Mouse (Mus musculus): Measurements from ENCODE around the gene Tmem246. TPM values are rescaled to one million over a fixed set of nuclear protein-coding genes. Genes with fewer than 3 reads are reported as not detected.
"Not testable (repeated sequence)": the region's sequence is repeated elsewhere in the genome, so short reads cannot be mapped to it uniquely, and the experiment has no call there.

Tmem246 gene
- polyA plus RNA-seq, 1 experiment, result 2.2 TPM

- Histone ChIP-seq H3ac (ENCODE audit: control insufficient read depth, insufficient read length) (no peak overlapping the region), H3K36me3 (ENCODE audit: control insufficient read depth, insufficient read depth) (no peaks in the 10 kb centered on the region), H3K4me2 (ENCODE audit: low read depth) (no peak overlapping the region), H3K79me2 (ENCODE audit: control insufficient read depth, insufficient read depth) (no peaks in the 10 kb centered on the region), H3K4me3 (no peak overlapping the region), H3K27me3 (ENCODE audit: control insufficient read depth, insufficient read depth, insufficient read length) (peaks cover 6% of the 10 kb centered on the region)
- TF ChIP-seq E2F4 (IDR thresholded peaks at IDR 0.05; ENCODE audit: insufficient read depth), result no peak
- no peak for TF ChIP-seq USF1 (IDR thresholded peaks at IDR 0.05; ENCODE audit: low read depth)
- TF ChIP-seq MAX (IDR thresholded peaks at IDR 0.05; ENCODE audit: low read depth), result no peak
- TF ChIP-seq SRF (IDR thresholded peaks at IDR 0.05; ENCODE audit: control insufficient read depth, insufficient read length, low read depth), result no peak
- TF ChIP-seq MYOG (IDR thresholded peaks at IDR 0.05; ENCODE audit: control insufficient read depth in 1 of 3, insufficient read depth in 1 of 3, insufficient read length in 2 of 3, low read depth in 2 of 3), result no peak
- no peak for TF ChIP-seq MYOD1 (IDR thresholded peaks at IDR 0.05; ENCODE audit: control insufficient read depth in 1 of 3, insufficient read length in 2 of 3, low read depth in 2 of 3)
- no peak for TF ChIP-seq TCF12 (IDR thresholded peaks at IDR 0.05; ENCODE audit: insufficient read depth, poor library complexity, severe bottlenecking)
- no peak for TF ChIP-seq POLR2AphosphoS2 (IDR thresholded peaks at IDR 0.05; ENCODE audit: insufficient read length, low read depth)
- TF ChIP-seq TCF3 (IDR thresholded peaks at IDR 0.05; ENCODE audit: insufficient read length, low read depth), result no peak
- TF ChIP-seq CEBPB (IDR thresholded peaks at IDR 0.05; ENCODE audit: insufficient read depth, poor library complexity, severe bottlenecking), result no peak
- no peak for TF ChIP-seq POLR2A (IDR thresholded peaks at IDR 0.05; ENCODE audit: insufficient read length, low read depth)
- TF ChIP-seq REST (IDR thresholded peaks at IDR 0.05; ENCODE audit: insufficient read depth, insufficient read length), result no peak
Observed at GRCm38 (mm10) chr4:49622272-49622671, 24.6 kb upstream of the Tmem246 start.

- not testable (repeated sequence) for H3ac ChIP-seq (ENCODE audit: control insufficient read depth, insufficient read length); H3K27me3 ChIP-seq (ENCODE audit: control insufficient read depth, insufficient read depth, insufficient read length); H3K36me3 ChIP-seq (ENCODE audit: control insufficient read depth, insufficient read depth); H3K79me2 ChIP-seq (ENCODE audit: control insufficient read depth, insufficient read depth); H3K4me2 ChIP-seq (ENCODE audit: low read depth); H3K4me3 ChIP-seq
Observed at GRCm38 (mm10) chr4:49619861-49620260, 22.2 kb upstream of the Tmem246 start.

GRCm38 (mm10) chr4:49616924-49617323 is 19.2 kb upstream of the Tmem246 start:
- Histone ChIP-seq H3K36me3 (ENCODE audit: control insufficient read depth, insufficient read depth) (no peaks in the 10 kb centered on the region), H3ac (ENCODE audit: control insufficient read depth, insufficient read length) (no peak overlapping the region), H3K27me3 (ENCODE audit: control insufficient read depth, insufficient read depth, insufficient read length) (no peaks in the 10 kb centered on the region), H3K79me2 (ENCODE audit: control insufficient read depth, insufficient read depth) (no peaks in the 10 kb centered on the region), H3K4me2 (ENCODE audit: low read depth) (no peak overlapping the region), H3K4me3 (no peak overlapping the region)
- no peak for TF ChIP-seq TCF3 (IDR thresholded peaks at IDR 0.05; ENCODE audit: insufficient read length, low read depth)
- no peak for TF ChIP-seq SRF (IDR thresholded peaks at IDR 0.05; ENCODE audit: control insufficient read depth, insufficient read length, low read depth)
- TF ChIP-seq E2F4 (IDR thresholded peaks at IDR 0.05; ENCODE audit: insufficient read depth), result no peak
- no peak for TF ChIP-seq MYOG (IDR thresholded peaks at IDR 0.05; ENCODE audit: control insufficient read depth in 1 of 3, insufficient read depth in 1 of 3, insufficient read length in 2 of 3, low read depth in 2 of 3)
- TF ChIP-seq USF1 (IDR thresholded peaks at IDR 0.05; ENCODE audit: low read depth), result no peak
- no peak for TF ChIP-seq MAX (IDR thresholded peaks at IDR 0.05; ENCODE audit: low read depth)
- no peak for TF ChIP-seq POLR2AphosphoS2 (IDR thresholded peaks at IDR 0.05; ENCODE audit: insufficient read length, low read depth)
- no peak for TF ChIP-seq POLR2A (IDR thresholded peaks at IDR 0.05; ENCODE audit: insufficient read length, low read depth)
- TF ChIP-seq REST (IDR thresholded peaks at IDR 0.05; ENCODE audit: insufficient read depth, insufficient read length), result no peak
- TF ChIP-seq TCF12 (IDR thresholded peaks at IDR 0.05; ENCODE audit: insufficient read depth, poor library complexity, severe bottlenecking), result no peak
- TF ChIP-seq MYOD1 (IDR thresholded peaks at IDR 0.05; ENCODE audit: control insufficient read depth in 1 of 3, insufficient read length in 2 of 3, low read depth in 2 of 3), result no peak
- no peak for TF ChIP-seq CEBPB (IDR thresholded peaks at IDR 0.05; ENCODE audit: insufficient read depth, poor library complexity, severe bottlenecking)

DNA sequence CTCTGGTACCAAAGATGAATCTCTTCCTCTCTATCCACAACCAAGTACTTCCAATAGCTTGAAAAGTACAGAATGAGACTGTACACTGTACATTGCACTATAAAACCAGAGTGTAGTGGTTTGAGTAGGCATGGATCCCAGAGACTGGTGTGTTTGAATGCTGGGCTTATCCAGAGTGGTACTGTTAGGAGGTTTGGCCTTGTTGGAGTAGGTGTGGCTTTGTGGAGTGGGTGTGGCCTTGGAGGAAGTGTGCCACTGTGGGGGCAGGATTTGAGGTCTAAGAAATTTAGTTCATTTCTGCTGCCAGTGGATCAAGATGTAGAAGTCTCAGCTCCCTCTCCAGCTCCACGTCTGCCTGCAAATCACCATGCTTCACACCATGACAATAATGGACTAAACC is 7.8 kb upstream of the Tmem246 start:
- Histone ChIP-seq H3K4me2 (ENCODE audit: low read depth) (no peak overlapping the region), H3K4me3 (no peak overlapping the region), H3ac (ENCODE audit: control insufficient read depth, insufficient read length) (no peak overlapping the region), H3K36me3 (ENCODE audit: control insufficient read depth, insufficient read depth) (no peaks in the 10 kb centered on the region), H3K27me3 (ENCODE audit: control insufficient read depth, insufficient read depth, insufficient read length) (peaks cover 8% of the 10 kb centered on the region), H3K79me2 (ENCODE audit: control insufficient read depth, insufficient read depth) (no peaks in the 10 kb centered on the region)
- TF ChIP-seq CEBPB (IDR thresholded peaks at IDR 0.05; ENCODE audit: insufficient read depth, poor library complexity, severe bottlenecking) (no peak), MYOG (IDR thresholded peaks at IDR 0.05; ENCODE audit: control insufficient read depth in 1 of 3, insufficient read depth in 1 of 3, insufficient read length in 2 of 3, low read depth in 2 of 3) (no peak), POLR2AphosphoS2 (IDR thresholded peaks at IDR 0.05; ENCODE audit: insufficient read length, low read depth) (no peak), MAX (IDR thresholded peaks at IDR 0.05; ENCODE audit: low read depth) (no peak)

DNA sequence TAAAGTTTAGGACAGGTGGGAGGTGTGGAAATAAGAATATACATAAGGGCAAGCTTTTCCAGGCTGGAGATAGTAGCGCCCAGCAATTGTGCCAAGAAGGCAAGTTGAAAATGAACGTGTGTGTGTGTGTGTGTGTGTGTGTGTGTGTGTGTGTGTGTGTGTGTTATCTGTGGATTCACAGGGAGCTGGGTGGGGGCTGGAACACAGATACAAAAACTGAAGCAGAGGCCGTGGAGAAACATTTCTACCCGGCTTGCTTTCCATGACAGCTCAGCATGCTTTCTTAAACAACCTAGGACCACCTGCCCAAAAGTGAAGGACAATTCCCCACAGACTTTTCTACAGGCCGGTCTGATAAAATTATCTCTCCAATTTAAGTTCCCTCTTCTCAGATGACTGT is 6.9 kb upstream of the Tmem246 start:
- H3K4me3 ChIP-seq, result no peak overlapping the region
- H3K36me3 ChIP-seq (ENCODE audit: control insufficient read depth, insufficient read depth), result no peaks in the 10 kb centered on the region
- TF ChIP-seq SRF (IDR thresholded peaks at IDR 0.05; ENCODE audit: control insufficient read depth, insufficient read length, low read depth) (no peak), MAX (IDR thresholded peaks at IDR 0.05; ENCODE audit: low read depth) (no peak), MYOG (IDR thresholded peaks at IDR 0.05; ENCODE audit: control insufficient read depth in 1 of 3, insufficient read depth in 1 of 3, insufficient read length in 2 of 3, low read depth in 2 of 3) (no peak), REST (IDR thresholded peaks at IDR 0.05; ENCODE audit: insufficient read depth, insufficient read length) (no peak), TCF12 (IDR thresholded peaks at IDR 0.05; ENCODE audit: insufficient read depth, poor library complexity, severe bottlenecking) (no peak), POLR2AphosphoS2 (IDR thresholded peaks at IDR 0.05; ENCODE audit: insufficient read length, low read depth) (no peak), USF1 (IDR thresholded peaks at IDR 0.05; ENCODE audit: low read depth) (no peak), CEBPB (IDR thresholded peaks at IDR 0.05; ENCODE audit: insufficient read depth, poor library complexity, severe bottlenecking) (no peak), TCF3 (IDR thresholded peaks at IDR 0.05; ENCODE audit: insufficient read length, low read depth) (no peak), E2F4 (IDR thresholded peaks at IDR 0.05; ENCODE audit: insufficient read depth) (no peak), MYOD1 (IDR thresholded peaks at IDR 0.05; ENCODE audit: control insufficient read depth in 1 of 3, insufficient read length in 2 of 3, low read depth in 2 of 3) (no peak), POLR2A (IDR thresholded peaks at IDR 0.05; ENCODE audit: insufficient read length, low read depth) (no peak)
- no peak overlapping the region for H3K4me2 ChIP-seq (ENCODE audit: low read depth)
- no peak overlapping the region for H3ac ChIP-seq (ENCODE audit: control insufficient read depth, insufficient read length)
- H3K79me2 ChIP-seq (ENCODE audit: control insufficient read depth, insufficient read depth), result no peaks in the 10 kb centered on the region
- peaks cover 8% of the 10 kb centered on the region for H3K27me3 ChIP-seq (ENCODE audit: control insufficient read depth, insufficient read depth, insufficient read length)

Data from myocyte (in vitro differentiated cells).